Mouse (Mus musculus) Patski (cell line): ENCODE results near the gene Npnt. TPM values are rescaled to one million over a fixed set of nuclear protein-coding genes. Genes with fewer than 3 reads are reported as not detected.

Experiments used
- ATAC-seq: fragments of 100-300 bp; one replicate; pipeline ENCODE4 v1.8.0; 2021
- CTCF ChIA-PET: fragments of 350-600 bp; sonication (Branson Sonifier 250); formaldehyde crosslinking; loops from one replicate; lab custom pipeline; 2022; ENCODE audit warnings: inconsistent platforms; lab: Charles Lee
- POLR2A ChIA-PET: fragments of 350-600 bp; sonication (Branson Sonifier 250); formaldehyde crosslinking; loops from one replicate; lab custom pipeline; 2022; ENCODE audit warnings: antibody characterized with exemption, inconsistent platforms; lab: Charles Lee
- DNase-seq: peaks from one replicate; pipeline ENCODE4 v3.0.0-alpha.2; 2011; ENCODE audit warnings: low read depth, low spot score
- H3K27me3 ChIP-seq: fragments of 371-371 bp; one replicate; pipeline ENCODE4 v1.5.1; 2021
- CTCF ChIP-seq: fragments of 100-300 bp; IDR thresholded peaks from one replicate; pipeline ENCODE4 v1.5.1; 2021
- in situ Hi-C: fragments of 300-500 bp; cut with MboI; formaldehyde crosslinking; loops from 3 replicates; pipeline ENCODE4 v1.11.1; 2018; ENCODE audit warnings: low pct_unique_long_range_greater_than_20kb, mixed read lengths
- polyA plus RNA-seq: library from polyadenylated mRNA; unstranded; gene quantifications from one replicate; pipeline ENCODE4 v1.2.3, GENCODE M21; 2021

Npnt gene
- polyA plus RNA-seq, 1 experiment from 2014 or later = 460 TPM

GRCm38 (mm10) chr3:132940181-132940990 is 9.7 kb downstream of the Npnt start:
- no peak for TF ChIP-seq CTCF
- POLR2A ChIA-PET = no interaction called here
- DNase-seq = no peak
- CTCF ChIA-PET = interaction anchor here (1.1 kb wide), 1 partner anchor 60 kb away, joined by 4 read pairs; no protein-coding TSS in a partner anchor
- ATAC-seq = no peak
- no peaks in the 10 kb centered on the region for H3K27me3 ChIP-seq
- in situ Hi-C loops = loop anchor here (5.0 kb wide), 1 partner anchor 63 kb away; no protein-coding TSS in a partner anchor

- no peak for DNase-seq
- no peaks in the 10 kb centered on the region for H3K27me3 ChIP-seq
- POLR2A ChIA-PET = interaction anchor here (1.6 to 2.0 kb wide), 2 partner anchors 9 to 12 kb away, joined by 4 read pairs; no protein-coding TSS in a partner anchor
- ATAC-seq = no peak
- CTCF ChIA-PET = interaction anchor here (1.3 kb wide), 1 partner anchor 9 kb away, joined by 3 read pairs; no protein-coding TSS in a partner anchor
- in situ Hi-C loops = no loop called here
- no peak for TF ChIP-seq CTCF
Measured at GRCm38 (mm10) chr3:132939006-132939405, 11.1 kb downstream of the Npnt start.

- TF ChIP-seq CTCF = no peak
- in situ Hi-C loops = no loop called here
- H3K27me3 ChIP-seq = no peaks in the 10 kb centered on the region
- ATAC-seq (no peak), DNase-seq (no peak)
- POLR2A ChIA-PET = interaction anchor here (1.0 kb wide), 1 partner anchor 13 kb away, joined by 3 read pairs; no protein-coding TSS in a partner anchor
- CTCF ChIA-PET = interaction anchor here (1.0 to 2.1 kb wide), 8 partner anchors 10 to 41 kb away, joined by 3 to 14 read pairs (median 4); partner anchors contain the start of gene Npnt
Measured at GRCm38 (mm10) chr3:132934649-132935048, 15.4 kb downstream of the Npnt start.

GRCm38 (mm10) chr3:132931526-132931925 is 18.6 kb downstream of the Npnt start:
- no peak for DNase-seq
- ChIA-PET CTCF (interaction anchor here (1.4 to 2.1 kb wide), 3 partner anchors 9 to 12 kb away, joined by 5 to 8 read pairs (median 7); no protein-coding TSS in a partner anchor), POLR2A (interaction anchor here (0.9 kb wide), 1 partner anchor 9 kb away, joined by 3 read pairs; no protein-coding TSS in a partner anchor)
- in situ Hi-C loops = no loop called here
- no peak for ATAC-seq
- no peaks in the 10 kb centered on the region for H3K27me3 ChIP-seq
- TF ChIP-seq CTCF = no peak

- no peak for ATAC-seq
- POLR2A ChIA-PET = interaction anchor here (1.0 kb wide), 1 partner anchor 12 kb away, joined by 3 read pairs; no protein-coding TSS in a partner anchor
- DNase-seq = no peak
- H3K27me3 ChIP-seq = no peaks in the 10 kb centered on the region
- in situ Hi-C loops = no loop called here
- no peak for TF ChIP-seq CTCF
- CTCF ChIA-PET = interaction anchor here (1.0 to 1.1 kb wide), 2 partner anchors 9 to 27 kb away, joined by 3 read pairs; no protein-coding TSS in a partner anchor
Measured at GRCm38 (mm10) chr3:132929866-132930265, 20.2 kb downstream of the Npnt start.

GRCm38 (mm10) chr3:132928186-132928585 is 21.9 kb downstream of the Npnt start:
- CTCF ChIA-PET = interaction anchor here (0.9 to 1.5 kb wide), 3 partner anchors 12 to 59 kb away, joined by 3 to 4 read pairs (median 3); no protein-coding TSS in a partner anchor
- POLR2A ChIA-PET = no interaction called here
- no peaks in the 10 kb centered on the region for H3K27me3 ChIP-seq
- in situ Hi-C loops = no loop called here
- TF ChIP-seq CTCF = no peak
- DNase-seq (no peak), ATAC-seq (no peak)

GRCm38 (mm10) chr3:132919798-132920197 is 30.3 kb downstream of the Npnt start:
- in situ Hi-C loops = no loop called here
- DNase-seq (no peak), ATAC-seq (no peak)
- TF ChIP-seq CTCF = no peak
- POLR2A ChIA-PET = interaction anchor here (0.6 kb wide), 1 partner anchor 28 kb away, joined by 3 read pairs; no protein-coding TSS in a partner anchor
- CTCF ChIA-PET = interaction anchor here (2.0 to 2.1 kb wide), 2 partner anchors 12 to 15 kb away, joined by 7 to 8 read pairs; no protein-coding TSS in a partner anchor
- H3K27me3 ChIP-seq = no peaks in the 10 kb centered on the region

- TF ChIP-seq CTCF = no peak
- CTCF ChIA-PET = no interaction called here
- in situ Hi-C loops = no loop called here
- ATAC-seq (no peak), DNase-seq (no peak)
- no peaks in the 10 kb centered on the region for H3K27me3 ChIP-seq
- POLR2A ChIA-PET = interaction anchor here (0.6 kb wide), 1 partner anchor 29 kb away, joined by 3 read pairs; no protein-coding TSS in a partner anchor
Measured at GRCm38 (mm10) chr3:132919240-132919639, 30.9 kb downstream of the Npnt start.

- ChIA-PET POLR2A (interaction anchor here (1.0 kb wide), 1 partner anchor 13 kb away, joined by 3 read pairs; no protein-coding TSS in a partner anchor), CTCF (interaction anchor here (2.0 to 2.1 kb wide), 2 partner anchors 11 to 17 kb away, joined by 5 to 9 read pairs; no protein-coding TSS in a partner anchor)
- H3K27me3 ChIP-seq = no peaks in the 10 kb centered on the region
- no peak for DNase-seq
- no peak for ATAC-seq
- TF ChIP-seq CTCF = no peak
- in situ Hi-C loops = no loop called here
Measured at GRCm38 (mm10) chr3:132917356-132918090, 32.6 kb downstream of the Npnt start.
